Mouse (Mus musculus) heart, embryonic 10.5 days (tissue): ENCODE data around the gene Psme3. TPM values are rescaled to one million over a fixed set of nuclear protein-coding genes. Genes with fewer than 3 reads are reported as not detected.

Experiments
- DNase-seq: peaks from one replicate; pipeline ENCODE4 v3.0.0-alpha.2; 2017; ENCODE audit warnings: low spot score
- H3K27ac ChIP-seq: fragments of 300-500 bp; sonication (generic); 2 replicates; pipeline ENCODE4 v1.5.1; 2016; ENCODE audit warnings: mild to moderate bottlenecking
- H3K27me3 ChIP-seq: fragments of 300-500 bp; sonication (generic); 2 replicates; pipeline ENCODE4 v1.6.1; 2016; ENCODE audit warnings: mild to moderate bottlenecking; ENCODE audit not compliant: poor library complexity, insufficient read depth, severe bottlenecking
- H3K36me3 ChIP-seq: fragments of 300-500 bp; sonication (generic); 2 replicates; pipeline ENCODE4 v1.6.1; 2016; ENCODE audit warnings: mild to moderate bottlenecking, moderate library complexity
- H3K4me1 ChIP-seq: fragments of 300-500 bp; sonication (generic); 2 replicates; pipeline ENCODE4 v1.6.1; 2016; ENCODE audit warnings: mild to moderate bottlenecking
- H3K4me3 ChIP-seq: fragments of 300-500 bp; sonication (generic); 2 replicates; pipeline ENCODE4 v1.5.1; 2016; ENCODE audit warnings: mild to moderate bottlenecking, moderate library complexity
- H3K9me3 ChIP-seq: fragments of 300-500 bp; sonication (generic); 2 replicates; pipeline ENCODE4 v1.6.1; 2016; ENCODE audit warnings: mild to moderate bottlenecking, moderate library complexity
- WGBS: fragments of 180-500 bp; shearing (Covaris S2); methylation state at CpG from one replicate; pipeline ENCODE4 v1.1.7; 2016; 5-methylcytosine and 5-hydroxymethylcytosine counted together
- polyA plus RNA-seq: library from polyadenylated mRNA; unstranded; fragments of >200 nt; fragmentation: Nextera tagmentation; extraction: Ambion mirVana; gene quantifications from 2 replicates; pipeline ENCODE4 v1.2.1, GENCODE M21; 2016

The Psme3 gene
- 151 and 177 TPM in 2 replicates for polyA plus RNA-seq

GRCm38 (mm10) chr11:101315665-101316500, at the start of gene Psme3:
Gene Psme3 (plus strand): TSS chr11:101316213.
- Histone ChIP-seq H3K36me3 (peaks cover 33% of the 10 kb centered on the region), H3K27me3 (no peaks in the 10 kb centered on the region), H3K4me1 (peaks cover 17% of the 10 kb centered on the region), H3K27ac (peak within 1 kb of the TSS; percentile 95), H3K4me3 (peak within 1 kb of the TSS; percentile 98), H3K9me3 (no peaks in the 10 kb centered on the region)
- under 1% methylated on average over 62 of the region's 62 CpGs for WGBS
- DNase-seq: peak; percentile 96

GRCm38 (mm10) chr11:101269577-101270116, 46.4 kb upstream of the Psme3 start:
- no peak for DNase-seq
- H3K4me3 ChIP-seq: peak overlapping the region; percentile 37
- peaks cover 24% of the 10 kb centered on the region for H3K27me3 ChIP-seq
- peaks cover 29% of the 10 kb centered on the region for H3K4me1 ChIP-seq
- no peaks in the 10 kb centered on the region for H3K36me3 ChIP-seq
- no peaks in the 10 kb centered on the region for H3K9me3 ChIP-seq
- WGBS: 18% methylated on average over 10 of the region's 10 CpGs
- H3K27ac ChIP-seq: peak overlapping the region; percentile 17; the same call in 1 of the 2 replicates

- DNase-seq: no peak
- no peak overlapping the region for H3K27ac ChIP-seq
- H3K4me1 ChIP-seq: peaks cover 43% of the 10 kb centered on the region
- H3K9me3 ChIP-seq: no peaks in the 10 kb centered on the region
- H3K4me3 ChIP-seq: no peak overlapping the region
- peaks cover 22% of the 10 kb centered on the region for H3K36me3 ChIP-seq
- 85% methylated on average over 3 of the region's 3 CpGs for WGBS
- H3K27me3 ChIP-seq: peaks cover 16% of the 10 kb centered on the region
These were observed 43.6 kb upstream of the Psme3 start for GRCm38 (mm10) chr11:101272446-101272845.

- H3K27me3 ChIP-seq: peaks cover 18% of the 10 kb centered on the region
- H3K9me3 ChIP-seq: no peaks in the 10 kb centered on the region
- peaks cover 22% of the 10 kb centered on the region for H3K36me3 ChIP-seq
- DNase-seq: no peak
- peaks cover 41% of the 10 kb centered on the region for H3K4me1 ChIP-seq
- H3K27ac ChIP-seq: peak overlapping the region; percentile 42; the same call in 1 of the 2 replicates
- 72% methylated on average over 4 of the region's 4 CpGs for WGBS
- H3K4me3 ChIP-seq: no peak overlapping the region
These were observed 40.7 kb upstream of the Psme3 start for GRCm38 (mm10) chr11:101275309-101275708.

GRCm38 (mm10) chr11:101276319-101277070, 39.5 kb upstream of the Psme3 start:
- no peaks in the 10 kb centered on the region for H3K9me3 ChIP-seq
- H3K27ac ChIP-seq: peak overlapping the region; percentile 53
- peaks cover 22% of the 10 kb centered on the region for H3K36me3 ChIP-seq
- peaks cover 22% of the 10 kb centered on the region for H3K27me3 ChIP-seq
- no peak for DNase-seq
- H3K4me1 ChIP-seq: peaks cover 41% of the 10 kb centered on the region
- 34% methylated on average over 27 of the region's 27 CpGs for WGBS
- H3K4me3 ChIP-seq: peak overlapping the region; percentile 25

GRCm38 (mm10) chr11:101277381-101278222, 38.4 kb upstream of the Psme3 start:
- peak overlapping the region; percentile 90 for H3K27ac ChIP-seq
- 70% methylated on average over 12 of the region's 12 CpGs for WGBS
- H3K27me3 ChIP-seq: peaks cover 22% of the 10 kb centered on the region
- peaks cover 41% of the 10 kb centered on the region for H3K4me1 ChIP-seq
- H3K4me3 ChIP-seq: peak overlapping the region; percentile 82
- H3K9me3 ChIP-seq: no peaks in the 10 kb centered on the region
- peaks cover 22% of the 10 kb centered on the region for H3K36me3 ChIP-seq
- DNase-seq: no peak

GRCm38 (mm10) chr11:101278223-101279192, 37.5 kb upstream of the Psme3 start, which contains the start of the genes Cntd1 and Coa3:
Gene Cntd1 (plus strand): TSS chr11:101279012.
Gene Coa3 (minus strand): TSS chr11:101279114.
- peak within 1 kb of the TSS; percentile 90 for H3K27ac ChIP-seq
- no peaks in the 10 kb centered on the region for H3K9me3 ChIP-seq
- H3K4me1 ChIP-seq: peaks cover 41% of the 10 kb centered on the region
- peaks cover 22% of the 10 kb centered on the region for H3K36me3 ChIP-seq
- DNase-seq: peak; percentile 97
- peak within 1 kb of the TSS; percentile 82 for H3K4me3 ChIP-seq
- WGBS: 10% methylated on average over 45 of the region's 45 CpGs
- peaks cover 25% of the 10 kb centered on the region for H3K27me3 ChIP-seq

- Histone ChIP-seq H3K4me3 (peak overlapping the region; percentile 82), H3K4me1 (peaks cover 41% of the 10 kb centered on the region), H3K9me3 (no peaks in the 10 kb centered on the region), H3K27ac (peak overlapping the region; percentile 90), H3K36me3 (peaks cover 22% of the 10 kb centered on the region), H3K27me3 (peaks cover 25% of the 10 kb centered on the region)
- no peak for DNase-seq
- 56% methylated on average over 14 of the region's 14 CpGs for WGBS
These were observed 36.8 kb upstream of the Psme3 start for GRCm38 (mm10) chr11:101279193-101279569.

GRCm38 (mm10) chr11:101280837-101281236, 35.2 kb upstream of the Psme3 start:
- Histone ChIP-seq H3K9me3 (no peaks in the 10 kb centered on the region), H3K36me3 (peaks cover 14% of the 10 kb centered on the region; the same call in 1 of the 2 replicates), H3K4me1 (peaks cover 34% of the 10 kb centered on the region), H3K27ac (no peak overlapping the region), H3K27me3 (peaks cover 20% of the 10 kb centered on the region; the same call in 1 of the 2 replicates), H3K4me3 (no peak overlapping the region)
- DNase-seq: no peak
- 52% methylated on average over 7 of the region's 7 CpGs for WGBS

GRCm38 (mm10) chr11:101282896-101283295, 33.1 kb upstream of the Psme3 start:
- H3K27ac ChIP-seq: no peak overlapping the region
- DNase-seq: no peak
- no peaks in the 10 kb centered on the region for H3K9me3 ChIP-seq
- H3K4me1 ChIP-seq: peaks cover 13% of the 10 kb centered on the region
- H3K4me3 ChIP-seq: no peak overlapping the region
- WGBS: 31% methylated on average over 5 of the region's 5 CpGs
- peaks cover 19% of the 10 kb centered on the region for H3K36me3 ChIP-seq
- peaks cover 9% of the 10 kb centered on the region; the same call in 1 of the 2 replicates for H3K27me3 ChIP-seq

GRCm38 (mm10) chr11:101283805-101284204, 32.2 kb upstream of the Psme3 start:
- peaks cover 9% of the 10 kb centered on the region; the same call in 1 of the 2 replicates for H3K27me3 ChIP-seq
- WGBS: 60% methylated on average over 4 of the region's 4 CpGs
- H3K36me3 ChIP-seq: peaks cover 25% of the 10 kb centered on the region
- no peak for DNase-seq
- no peak overlapping the region for H3K27ac ChIP-seq
- H3K4me1 ChIP-seq: peaks cover 7% of the 10 kb centered on the region
- H3K9me3 ChIP-seq: no peaks in the 10 kb centered on the region
- H3K4me3 ChIP-seq: no peak overlapping the region
